Mouse (Mus musculus): ENCODE measurements around the gene Upk3b.

GRCm38 (mm10) chr5:136056062-136056461, 17.8 kb downstream of the Upk3b start:
- TF ChIP-seq CTCF (IDR thresholded peaks at IDR 0.05; ENCODE audit: insufficient read depth, low read length) (no peak), POLR2A (IDR thresholded peaks at IDR 0.05; ENCODE audit: borderline replicate concordance, extremely low read depth, low read depth, low read length) (no peak)

Data from lung, adult 2 months (tissue).